Mouse (Mus musculus) lung, postnatal 10 days (tissue): ENCODE results near the gene Faah.

ENCODE experiments used
- DNase-seq: peaks from one replicate; pipeline ENCODE4 v3.0.0; 2021

Gene Faah

DNA sequence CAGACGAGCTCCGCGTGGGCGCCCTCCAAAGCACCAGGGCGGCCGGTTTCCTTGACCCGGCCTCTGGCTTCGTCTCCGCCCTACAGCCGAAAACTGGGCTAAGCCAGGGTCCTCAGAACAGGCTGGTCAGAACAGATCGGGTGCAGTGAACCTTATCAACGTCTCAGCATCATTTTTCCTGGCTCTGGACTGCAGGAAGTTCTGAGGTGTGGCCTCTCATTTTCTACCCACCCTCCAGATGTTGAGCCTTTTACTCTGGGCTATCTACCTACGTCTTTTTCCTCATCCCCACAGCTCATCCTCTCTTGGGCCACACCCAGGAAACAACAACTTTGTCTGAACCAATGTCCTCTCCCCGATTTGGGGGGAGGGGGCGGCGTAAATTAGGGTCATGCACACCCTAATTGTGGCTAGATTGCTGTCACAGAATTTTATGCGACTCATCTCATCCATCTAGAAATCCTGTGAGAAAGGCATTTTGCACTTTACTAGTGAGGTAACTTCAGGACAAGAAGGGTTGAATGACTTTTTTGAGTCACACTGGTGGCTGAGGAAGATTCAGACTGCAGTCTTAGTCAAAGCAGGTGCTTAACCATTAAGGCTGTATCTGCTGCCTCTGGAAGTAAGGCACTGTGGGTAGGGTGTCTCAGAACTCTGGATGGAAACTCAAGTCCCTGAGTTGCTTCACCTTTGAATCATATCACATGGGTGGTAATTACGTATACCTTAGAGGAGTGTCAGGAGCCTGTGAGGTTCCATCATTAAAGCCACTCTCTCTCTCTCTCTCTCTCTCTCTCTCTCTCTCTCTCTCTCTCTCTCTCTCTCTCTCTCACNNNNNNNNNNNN is at the start of gene Faah:
TSS of gene Faah (minus strand) at position 25 of the 845 bp plus-strand sequence.
- DNase-seq, result no peak

DNA sequence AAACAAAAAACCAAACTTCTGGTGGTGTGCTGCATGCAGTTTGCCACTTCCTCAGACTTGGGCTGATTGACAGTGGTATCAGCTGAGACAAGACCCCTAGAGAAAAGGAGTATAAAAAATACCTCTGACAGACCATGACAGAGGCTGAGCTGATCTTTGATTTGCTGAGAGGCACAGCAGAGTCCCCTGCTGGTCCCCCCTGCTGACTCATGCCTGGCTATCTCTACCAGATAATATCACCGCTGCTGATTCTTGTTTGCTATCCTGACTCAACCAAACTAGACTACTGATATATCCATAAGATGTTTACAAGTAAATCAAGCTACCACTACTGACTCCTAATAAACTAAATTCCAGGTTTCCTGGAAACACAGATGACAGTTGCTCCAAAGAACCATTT is 46.1 kb upstream of the Faah start:
- DNase-seq, result no peak

DNA sequence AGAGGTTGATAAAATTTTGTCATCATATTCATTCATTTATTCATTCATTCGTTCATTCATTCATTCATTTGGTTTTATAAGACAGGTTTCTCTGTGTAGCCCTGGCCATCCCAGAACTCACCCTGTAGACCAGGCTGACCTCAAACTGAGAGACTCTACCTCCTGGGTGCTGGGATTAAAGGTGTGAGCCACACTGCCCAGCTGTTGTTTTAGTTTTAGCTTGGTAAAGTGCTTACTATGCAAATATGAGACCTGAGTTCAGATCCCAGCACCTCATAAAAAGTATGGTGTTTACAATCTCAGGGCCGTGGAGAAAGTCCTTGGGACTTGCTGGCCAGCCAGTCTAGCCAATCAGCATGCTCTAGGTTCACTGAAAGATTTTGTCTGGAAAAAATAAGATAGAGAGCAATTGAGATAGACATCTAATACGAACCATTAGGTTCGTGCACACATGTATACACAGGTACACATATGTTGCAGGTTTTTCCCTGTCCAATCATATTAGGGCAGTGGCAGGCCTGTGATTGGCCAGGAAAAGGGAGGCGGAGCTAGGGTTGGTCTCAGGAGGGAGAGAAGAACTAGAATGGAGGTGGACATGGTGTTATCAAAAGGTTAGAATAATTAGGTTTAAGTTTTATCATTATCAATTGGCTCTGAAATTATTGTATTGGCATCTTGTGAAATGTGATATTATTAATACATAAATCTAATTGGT is 41.4 kb upstream of the Faah start:
- DNase-seq, result no peak

DNA sequence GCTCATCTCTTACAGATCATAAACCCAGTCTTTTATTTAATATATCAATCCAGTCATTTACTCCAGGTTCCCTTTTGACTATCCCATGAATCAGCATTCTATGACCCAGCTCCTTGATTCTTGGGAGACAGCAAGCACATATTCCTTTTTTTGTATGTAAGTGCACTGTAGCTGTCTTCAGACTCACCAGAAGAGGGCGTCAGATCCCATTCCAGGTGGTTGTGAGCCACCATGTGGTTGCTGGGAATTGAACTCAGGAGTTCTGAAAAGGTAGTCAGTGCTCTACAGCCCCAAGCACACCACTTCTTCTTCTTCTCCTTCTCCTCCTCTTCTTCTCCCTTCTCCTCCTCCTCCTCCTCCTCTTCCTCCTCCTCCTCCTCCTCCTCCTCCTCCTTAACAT is 39.8 kb upstream of the Faah start:
- DNase-seq, result no peak

DNA sequence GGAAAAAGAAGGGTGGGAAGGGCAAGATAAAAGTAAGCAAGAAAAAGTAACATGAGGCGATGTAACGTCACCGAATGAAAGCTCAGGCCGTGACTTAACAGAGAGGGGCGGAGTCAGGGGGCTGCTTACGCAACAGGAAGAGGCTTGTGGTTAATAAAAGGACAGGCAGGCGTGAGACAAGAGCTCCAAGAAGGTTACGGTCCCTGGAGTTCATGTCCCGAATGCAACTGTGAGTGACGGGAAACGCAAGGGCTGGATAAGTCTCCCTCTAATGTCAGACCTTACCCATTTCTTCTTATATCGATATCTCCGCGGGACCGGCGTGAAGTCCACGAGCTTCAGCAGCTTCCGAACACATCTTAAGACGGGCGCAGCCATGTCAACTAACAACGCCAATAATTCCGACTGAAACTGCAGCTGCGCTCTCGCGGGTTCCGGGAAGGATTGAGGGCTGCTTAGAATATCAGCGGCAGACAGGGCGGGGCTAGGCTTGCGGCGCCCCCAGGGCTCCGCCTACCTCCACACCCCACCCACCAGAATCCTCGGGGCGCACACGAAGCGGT is 35.8 kb upstream of the Faah start, which contains the start of gene Nsun4:
TSS of gene Nsun4 (minus strand) at position 478 of the 563 bp plus-strand sequence.
- DNase-seq, result peak; percentile 95

DNA sequence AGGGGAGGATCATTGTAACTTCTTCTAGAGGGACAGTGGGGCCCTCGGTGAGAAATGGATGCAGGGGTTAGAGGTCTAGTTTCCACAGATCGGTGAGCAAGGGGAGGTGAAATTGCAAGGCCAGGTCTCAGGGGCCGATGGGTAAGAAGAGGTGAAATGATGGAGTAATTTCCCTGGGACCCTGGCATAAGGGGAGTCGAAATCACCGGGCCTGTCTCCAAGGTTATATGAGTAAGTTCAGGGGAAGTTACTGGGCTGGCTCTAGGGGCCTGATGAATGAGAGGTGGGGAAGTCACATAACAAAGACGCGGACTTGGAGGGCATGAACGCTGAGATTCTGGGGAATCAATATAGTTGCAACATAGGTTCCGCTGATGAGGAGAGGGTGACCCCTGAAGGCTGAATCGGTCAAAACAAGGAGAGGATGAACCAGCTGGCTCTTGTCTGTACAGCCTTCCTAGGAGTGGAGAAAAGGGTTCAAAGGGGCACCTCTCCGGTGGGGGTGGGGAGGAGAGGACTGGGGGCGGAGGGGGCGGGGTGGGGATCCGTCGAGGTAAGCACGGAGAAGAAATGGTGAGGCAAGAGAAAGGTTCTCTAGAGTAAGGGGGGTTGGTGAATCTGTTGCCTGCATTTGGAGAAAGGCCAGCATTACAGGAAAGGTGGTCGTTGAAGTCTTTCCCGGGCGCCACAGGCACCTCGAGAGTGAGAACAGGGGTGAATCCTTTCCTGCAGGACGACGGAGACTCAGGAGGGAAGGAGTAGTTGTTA is 35.0 kb upstream of the Faah start:
- peak; percentile 77 for DNase-seq

DNA sequence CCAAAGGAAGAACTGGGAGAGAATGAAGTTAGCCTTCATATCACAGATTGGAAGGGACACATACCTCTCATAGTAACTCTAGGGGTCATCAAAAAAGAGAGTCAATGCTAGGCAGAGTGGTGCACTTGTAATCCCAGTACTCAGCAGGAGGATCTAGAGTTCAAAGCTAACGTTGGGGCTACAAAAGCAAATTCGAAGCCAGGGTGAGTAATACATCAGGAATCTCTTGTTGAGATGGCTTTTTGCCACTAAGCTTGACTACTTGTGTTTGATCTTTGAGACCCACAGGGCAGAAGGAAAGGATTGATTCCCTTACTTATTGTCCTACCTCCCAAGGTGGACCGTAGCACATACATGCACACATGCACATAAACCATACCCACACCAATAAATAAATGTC is 31.5 kb upstream of the Faah start:
- DNase-seq, result no peak

DNA sequence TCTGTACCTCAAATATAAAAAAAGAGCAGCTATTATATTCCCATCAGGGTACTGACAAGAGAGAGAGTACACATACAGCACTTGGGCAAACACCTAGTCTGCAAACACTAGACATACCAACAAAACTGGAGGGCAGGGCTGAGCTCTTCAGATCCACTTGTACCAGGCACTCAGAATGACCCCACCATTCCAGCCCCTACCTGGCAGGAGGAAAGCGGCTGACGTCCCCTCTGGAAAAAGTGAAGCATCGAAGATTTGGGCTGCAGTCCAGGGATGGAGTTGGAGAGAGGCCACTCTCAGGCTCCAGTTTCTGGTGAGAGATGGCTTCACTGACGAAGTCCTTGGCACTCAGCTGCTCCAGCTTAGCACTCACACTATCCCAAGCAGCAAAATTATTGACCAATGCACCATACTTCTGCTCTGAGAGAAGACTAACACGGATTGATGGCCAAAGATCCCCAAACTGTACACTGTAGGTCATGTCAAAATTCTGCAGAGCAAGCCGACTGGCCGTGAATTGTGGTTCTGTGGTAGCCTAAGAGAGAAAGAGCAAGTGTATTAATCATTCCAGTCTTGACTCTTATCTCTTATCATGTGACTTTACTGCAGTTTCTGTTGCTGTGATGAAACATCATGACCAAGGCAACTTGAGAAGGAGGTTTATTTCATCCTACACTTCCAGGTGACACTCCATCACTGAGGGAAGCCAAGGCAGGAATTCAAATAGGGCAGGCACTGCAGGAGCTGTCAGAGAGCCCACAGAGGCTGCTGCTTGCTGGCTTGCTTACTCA is 30.6 kb upstream of the Faah start:
- DNase-seq, result peak; percentile 87

DNA sequence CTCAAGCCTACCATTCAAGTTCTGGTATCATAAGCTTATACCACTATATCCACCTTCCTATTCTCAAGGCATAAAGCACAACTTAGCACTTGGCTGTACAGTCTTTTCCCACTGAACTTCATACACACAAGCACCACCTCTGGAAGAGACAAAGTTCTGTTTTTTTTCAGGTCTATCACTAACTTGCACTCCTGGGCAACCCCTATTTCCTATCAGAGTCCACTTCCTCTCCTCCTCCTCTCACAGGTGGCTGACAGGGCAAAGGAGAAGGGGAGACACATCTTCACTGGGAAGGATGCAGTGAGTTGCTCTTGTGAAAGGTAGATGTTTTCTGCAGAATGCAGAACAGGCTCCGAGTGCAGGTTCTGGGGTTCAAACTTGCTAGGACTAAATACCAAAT is 30.0 kb upstream of the Faah start:
- no peak for DNase-seq

DNA sequence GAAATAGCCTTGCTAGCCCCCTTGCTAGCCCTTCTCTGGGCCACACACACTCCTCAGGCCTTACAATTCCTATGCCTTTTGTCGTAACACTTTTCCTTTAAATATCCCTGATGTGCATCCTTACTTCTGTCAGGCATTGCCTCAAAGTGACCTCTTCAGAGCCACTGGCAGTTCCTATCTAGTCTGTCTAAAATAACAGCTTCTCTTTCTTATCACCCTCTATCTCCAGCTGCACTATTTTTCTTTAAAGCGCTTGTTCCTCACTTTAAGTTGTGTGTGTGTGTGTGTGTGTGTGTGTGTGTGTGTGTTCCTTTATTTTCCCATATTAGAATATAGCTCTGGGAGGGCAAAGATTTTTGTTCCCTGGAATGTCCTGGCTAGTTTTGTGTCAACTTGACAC is 28.9 kb upstream of the Faah start:
- no peak for DNase-seq

DNA sequence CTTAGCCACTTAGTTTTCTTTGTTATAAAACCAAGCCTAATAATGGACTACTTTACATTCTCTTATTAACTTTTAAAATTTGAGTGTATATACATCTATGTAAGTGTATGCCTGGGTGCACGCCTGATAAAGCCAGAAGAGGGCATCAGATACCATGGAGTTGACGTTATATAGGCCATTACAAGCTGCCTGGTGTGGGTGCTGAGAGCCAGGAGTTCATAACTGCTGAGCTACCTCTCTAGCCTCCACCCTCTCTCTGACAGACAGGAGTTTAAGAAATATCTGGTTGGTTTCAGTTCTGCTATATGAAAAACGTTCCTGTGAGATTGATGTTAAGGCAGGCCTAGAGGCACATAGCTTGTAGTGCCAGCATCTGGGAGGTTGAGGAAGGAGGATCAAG is 24.5 kb upstream of the Faah start:
- no peak for DNase-seq

DNA sequence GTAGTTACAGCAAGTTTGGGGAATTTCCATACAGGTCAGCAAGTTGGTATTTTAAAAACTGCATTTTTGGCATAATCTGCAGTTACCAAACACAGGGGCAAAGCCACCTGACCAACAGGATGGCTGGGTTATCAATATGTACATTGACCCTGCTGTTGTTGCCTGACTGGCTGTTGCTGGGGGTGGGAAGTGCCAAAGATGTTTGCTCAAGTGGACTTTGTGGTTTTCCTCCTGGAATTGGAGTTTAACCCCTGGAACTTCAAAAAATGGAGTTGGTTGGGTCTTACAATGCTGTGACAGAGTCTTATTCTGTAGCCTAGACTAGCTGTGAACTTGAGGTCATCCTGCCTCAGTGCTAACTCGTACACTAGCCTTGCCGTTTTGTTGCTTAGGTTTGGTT is 22.7 kb upstream of the Faah start:
- no peak for DNase-seq

DNA sequence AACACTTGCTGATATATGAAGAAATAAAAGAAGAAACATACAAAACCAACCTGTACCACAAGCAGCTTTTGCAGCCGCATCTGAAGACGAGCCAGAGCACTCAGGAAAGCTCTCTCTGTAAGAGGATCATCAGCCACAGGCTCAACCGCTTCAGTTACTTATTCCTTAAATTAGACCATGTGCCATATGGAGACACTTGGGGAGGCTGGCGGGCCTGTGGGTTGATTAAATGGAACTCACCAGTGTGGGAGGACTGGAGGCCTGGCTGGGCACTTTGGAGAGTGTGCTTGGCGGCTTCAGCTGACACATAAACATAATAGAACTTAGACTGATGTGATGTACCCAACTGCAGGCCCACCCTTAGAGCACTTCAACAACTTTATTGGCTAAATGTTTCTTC is 15.6 kb upstream of the Faah start:
- no peak for DNase-seq

DNA sequence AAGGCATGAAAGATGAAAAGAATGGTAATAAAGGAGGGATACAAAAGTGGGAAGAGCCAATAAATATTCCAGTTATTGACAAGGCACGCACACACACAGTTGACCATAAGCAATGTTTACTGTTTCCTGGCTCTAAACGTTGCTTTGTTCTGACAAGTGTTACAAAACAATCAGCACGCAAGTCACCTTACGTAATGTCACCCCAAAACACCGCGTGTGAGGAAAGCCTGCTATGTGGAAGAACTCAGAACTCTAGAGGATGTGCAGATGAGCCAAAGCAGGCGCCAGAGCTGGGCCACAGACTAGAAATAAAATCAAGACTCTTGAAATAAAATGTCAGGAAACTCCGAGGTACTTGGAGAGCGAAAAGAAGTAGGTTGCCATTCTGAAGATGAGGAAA is 15.2 kb upstream of the Faah start:
- no peak for DNase-seq

DNA sequence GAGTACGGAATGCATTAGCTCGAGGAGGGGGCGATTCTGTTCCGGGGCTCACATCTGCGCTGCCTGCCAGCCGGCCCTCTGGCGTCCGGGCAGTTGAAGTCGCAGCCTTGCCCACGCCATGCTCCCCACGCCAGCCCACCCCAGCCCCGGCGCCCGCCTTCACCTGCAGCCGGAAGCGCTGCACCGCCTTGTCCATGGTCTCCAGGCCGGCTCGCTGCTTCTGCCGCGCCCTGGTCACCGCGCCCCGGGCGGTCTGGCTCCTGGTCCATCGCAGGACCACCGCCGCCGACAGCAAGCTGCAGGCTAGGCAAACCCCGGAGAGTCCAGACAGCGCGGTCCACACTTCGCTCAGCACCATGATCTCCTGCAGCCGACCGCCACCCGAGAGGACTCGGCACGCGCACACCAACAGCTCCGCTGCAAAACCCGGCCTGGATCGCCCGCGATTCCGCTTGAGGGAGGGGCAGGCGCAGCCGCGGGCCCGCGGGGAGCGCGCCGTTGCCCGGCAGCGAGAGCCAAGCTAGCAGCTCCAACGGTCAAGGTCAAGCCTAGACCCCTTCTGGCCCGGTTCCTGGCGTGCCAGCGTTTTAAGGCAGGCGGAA is 325 bp downstream of the Faah start:
- DNase-seq, result peak; percentile 81

DNA sequence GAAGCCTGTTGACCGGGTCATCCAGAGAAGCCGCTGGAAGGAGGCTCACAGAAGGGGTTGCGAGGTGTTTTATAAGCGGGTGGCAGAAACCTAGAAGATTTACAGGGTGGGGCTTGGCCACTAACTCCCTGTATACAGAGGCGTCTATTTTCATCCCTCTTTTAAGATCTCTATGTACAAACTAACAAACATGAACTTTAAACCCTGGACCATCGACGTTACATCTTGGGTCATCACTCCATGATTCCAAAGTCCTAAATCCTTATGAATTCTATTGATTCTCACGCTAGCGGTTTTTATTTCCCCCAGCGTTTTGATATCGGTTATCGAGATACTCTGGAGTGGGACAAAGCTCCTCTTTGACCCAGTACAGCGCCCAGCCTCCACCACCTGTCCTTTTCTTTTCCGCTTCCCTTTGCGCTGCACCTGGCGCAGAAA is 845 bp downstream of the Faah start:
- DNase-seq, result no peak

DNA sequence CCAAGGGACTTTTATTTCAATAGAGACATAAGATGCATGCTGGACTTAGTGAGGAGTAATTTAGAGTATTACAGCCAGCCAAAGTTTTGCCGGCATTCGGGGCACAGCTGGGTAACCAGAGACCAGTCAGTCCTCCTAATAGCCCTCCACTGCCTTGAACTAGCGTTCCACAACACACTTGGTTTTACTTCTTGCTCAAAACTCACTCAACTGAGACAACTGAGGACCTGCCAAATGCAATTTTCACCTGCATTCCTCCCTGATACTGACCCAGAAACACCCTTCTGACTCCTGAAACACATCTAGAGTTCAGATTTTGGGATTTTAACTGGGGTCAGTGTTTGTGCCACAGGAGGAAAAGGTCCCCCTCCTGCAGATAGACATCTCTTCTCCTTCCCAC is 1.3 kb downstream of the Faah start:
- DNase-seq, result no peak

DNA sequence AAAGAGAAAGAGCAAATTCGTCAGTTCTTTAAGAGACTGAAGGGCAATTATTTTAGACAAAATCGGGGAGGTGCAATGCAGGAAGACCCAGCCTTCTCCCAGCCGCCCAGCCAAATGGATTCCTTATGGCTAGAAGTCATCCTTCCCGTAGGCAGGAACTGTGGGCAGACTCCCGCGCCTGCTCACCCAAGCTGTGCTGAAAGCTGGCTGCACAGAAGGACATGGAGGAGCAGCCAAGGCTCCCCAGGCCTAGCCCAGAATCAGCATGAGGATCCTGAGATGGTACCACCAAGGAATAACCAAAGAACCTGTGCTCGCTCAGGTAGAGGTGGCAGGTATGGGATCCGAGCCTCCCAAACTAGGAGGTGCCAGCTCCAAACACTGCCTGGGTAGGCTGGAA is 1.7 kb downstream of the Faah start:
- no peak for DNase-seq

DNA sequence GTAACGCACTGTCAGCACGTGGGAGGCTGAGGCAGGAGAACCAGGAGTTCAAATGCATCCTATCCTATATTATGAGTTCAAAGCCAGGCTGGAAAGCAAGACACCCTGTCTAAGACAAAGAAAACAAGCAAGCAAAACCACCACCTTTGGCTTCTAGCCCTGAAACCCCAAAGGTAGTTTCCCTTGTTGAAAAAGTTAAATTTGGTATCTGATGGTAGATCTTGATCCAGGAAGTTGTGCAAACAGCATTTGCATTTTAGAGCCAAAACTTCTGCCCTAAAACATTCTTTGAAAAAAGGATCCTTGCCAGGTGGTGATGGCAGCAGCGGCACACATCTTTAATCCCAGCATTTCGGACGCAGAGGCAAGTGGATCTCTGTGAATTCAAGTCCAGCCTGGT is 2.2 kb downstream of the Faah start:
- DNase-seq, result no peak

DNA sequence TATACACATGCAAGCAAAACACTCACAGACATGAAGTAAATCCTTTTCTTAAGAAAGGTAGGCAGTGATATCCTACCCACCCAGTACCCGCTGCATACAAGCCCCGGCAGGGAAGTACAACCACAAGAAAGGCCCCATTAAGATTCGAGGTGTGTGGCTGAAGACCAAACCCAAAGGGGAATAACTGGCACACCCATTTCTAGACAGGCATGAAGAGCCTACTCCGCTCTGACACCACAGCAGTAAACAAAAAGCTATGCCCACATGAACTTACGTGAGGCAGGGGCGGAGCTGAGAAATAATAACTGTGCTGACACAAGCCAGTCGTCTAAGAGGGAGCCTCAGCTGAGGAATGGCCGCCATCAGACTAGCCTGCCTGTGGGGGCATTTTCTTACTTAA is 7.5 kb downstream of the Faah start:
- no peak for DNase-seq

DNA sequence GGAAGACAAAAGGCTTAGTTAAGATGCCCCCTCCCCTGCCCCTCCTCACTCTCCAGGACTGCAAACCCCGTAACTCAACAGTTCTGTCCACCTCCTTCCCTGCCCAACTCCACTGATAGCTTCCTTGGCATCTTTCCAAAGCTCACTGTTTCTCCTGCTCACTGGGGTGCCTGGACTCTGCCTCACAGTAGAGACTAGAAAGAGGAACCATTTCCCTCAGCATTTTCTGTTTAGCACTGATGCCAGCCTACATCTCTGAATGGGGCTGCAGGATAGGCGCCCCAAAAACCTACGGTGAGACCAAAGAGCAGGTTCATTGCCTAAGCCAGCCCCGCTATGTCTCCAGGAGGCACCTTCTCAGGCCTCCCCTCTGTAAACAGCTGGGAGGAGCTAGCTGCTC is 16.5 kb downstream of the Faah start:
- no peak for DNase-seq

DNA sequence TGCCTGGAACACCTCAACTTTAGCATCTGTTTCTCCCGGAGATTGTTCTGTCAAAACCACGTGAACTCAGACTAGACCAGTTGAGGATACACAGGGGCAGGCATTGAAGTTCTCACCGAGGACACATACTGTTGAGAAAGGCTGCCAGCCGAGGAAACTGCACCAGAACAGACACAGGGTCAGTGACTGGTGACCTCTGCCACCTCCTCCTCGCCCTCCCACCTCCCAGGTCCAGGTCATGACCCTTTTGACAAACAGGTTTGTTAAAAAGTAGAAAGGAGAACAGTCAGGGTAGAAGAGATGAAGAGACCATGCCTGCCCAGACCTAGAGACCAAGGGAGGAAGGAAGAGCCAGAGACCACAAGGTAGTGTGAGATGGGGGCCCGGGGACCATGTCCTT is 17.1 kb downstream of the Faah start:
- no peak for DNase-seq
